Mouse (Mus musculus) hindbrain, embryonic 16.5 days (tissue): ENCODE measurements around the gene Klhdc7b. TPM values are rescaled to one million over a fixed set of nuclear protein-coding genes. Genes with fewer than 3 reads are reported as not detected.
A peak's percentile ranks its signal among the peaks of the same experiment; 100 is the strongest.

ENCODE experiments used
- ATAC-seq: fragments of 200-750 bp; cut with Nextera tagmentation; 2 replicates; pipeline ENCODE4 v1.8.0; 2017; ENCODE audit warnings: moderate TSS enrichment, moderate library complexity
- H3K27ac ChIP-seq: fragments of 300-500 bp; sonication (generic); 2 replicates; pipeline ENCODE4 v1.5.1; 2014; ENCODE audit warnings: low read depth, mild to moderate bottlenecking, control low read depth, low read length, moderate library complexity
- H3K27me3 ChIP-seq: fragments of 300-500 bp; sonication (generic); replicated peaks from 2 replicates; pipeline ENCODE4 v1.6.1; 2014; ENCODE audit warnings: low read length; ENCODE audit not compliant: control insufficient read depth, insufficient read depth
- H3K36me3 ChIP-seq: fragments of 300-500 bp; sonication (generic); 2 replicates; pipeline ENCODE4 v1.6.1; 2014; ENCODE audit warnings: mild to moderate bottlenecking, low read length, moderate library complexity, mixed read lengths; ENCODE audit not compliant: control insufficient read depth, insufficient read depth
- H3K4me1 ChIP-seq: fragments of 300-500 bp; sonication (generic); 2 replicates; pipeline ENCODE4 v1.6.1; 2014; ENCODE audit warnings: low read depth, low read length; ENCODE audit not compliant: control insufficient read depth, insufficient read depth
- H3K4me2 ChIP-seq: fragments of 300-500 bp; sonication (generic); 2 replicates; pipeline ENCODE4 v1.6.1; 2014; ENCODE audit warnings: mild to moderate bottlenecking, low read length, control low read depth, moderate library complexity
- H3K4me3 ChIP-seq: fragments of 300-500 bp; sonication (generic); 2 replicates; pipeline ENCODE4 v1.5.1; 2014; ENCODE audit warnings: mild to moderate bottlenecking, low read length, control low read depth, moderate library complexity
- H3K9ac ChIP-seq: fragments of 300-500 bp; sonication (generic); 2 replicates; pipeline ENCODE4 v1.6.1; 2014; ENCODE audit warnings: low read depth, mild to moderate bottlenecking, control low read depth, low read length, moderate library complexity
- H3K9me3 ChIP-seq: fragments of 300-500 bp; sonication (generic); 2 replicates; pipeline ENCODE4 v1.6.1; 2014; ENCODE audit warnings: mild to moderate bottlenecking, low read length, moderate library complexity; ENCODE audit not compliant: control insufficient read depth
- WGBS: fragments of 180-500 bp; shearing (Covaris S2); extraction: QIAGEN DNeasy Blood & Tissue Kit; methylation state at CpG from one replicate; pipeline ENCODE4 v1.1.7; 2014; 5-methylcytosine and 5-hydroxymethylcytosine counted together
- polyA plus RNA-seq: library from polyadenylated mRNA; unstranded; fragments of >200 nt; fragmentation: Nextera tagmentation; extraction: Ambion mirVana; gene quantifications from 2 replicates; pipeline ENCODE4 v1.2.1, GENCODE M21; 2015

Gene Klhdc7b
- polyA plus RNA-seq, 1 experiment from 2014 or later, result 0.08 TPM

DNA sequence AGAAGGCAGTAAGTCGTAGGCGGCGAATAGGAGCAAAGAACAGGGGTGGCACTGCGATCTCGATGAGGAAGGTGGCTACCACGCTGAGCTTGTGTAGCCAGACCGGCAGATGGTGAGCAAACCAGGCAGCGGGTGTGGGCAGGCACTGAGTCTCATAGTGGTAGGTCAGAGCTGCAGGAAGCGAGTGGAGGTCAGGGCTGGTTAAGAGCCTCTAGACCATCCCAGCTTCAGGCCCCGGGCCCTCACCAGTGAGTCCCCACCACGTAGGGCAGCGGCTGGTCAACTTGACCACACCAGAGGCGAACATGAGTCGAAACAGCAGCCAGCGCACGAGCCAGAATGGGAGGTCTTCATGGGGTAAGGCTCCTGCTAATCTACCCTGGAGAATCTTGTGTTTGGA, 30.9 kb upstream of the Klhdc7b start:
- Histone ChIP-seq H3K4me1 (peaks cover 30% of the 10 kb centered on the region), H3K36me3 (peaks cover 25% of the 10 kb centered on the region), H3K4me3 (no peak overlapping the region), H3K27ac (no peak overlapping the region), H3K9ac (no peak overlapping the region), H3K9me3 (no peaks in the 10 kb centered on the region), H3K4me2 (no peak overlapping the region; the same call in 1 of the 2 replicates), H3K27me3 (no peaks in the 10 kb centered on the region)
- no peak for ATAC-seq
- 94% methylated on average over 16 of the region's 16 CpGs for WGBS

DNA sequence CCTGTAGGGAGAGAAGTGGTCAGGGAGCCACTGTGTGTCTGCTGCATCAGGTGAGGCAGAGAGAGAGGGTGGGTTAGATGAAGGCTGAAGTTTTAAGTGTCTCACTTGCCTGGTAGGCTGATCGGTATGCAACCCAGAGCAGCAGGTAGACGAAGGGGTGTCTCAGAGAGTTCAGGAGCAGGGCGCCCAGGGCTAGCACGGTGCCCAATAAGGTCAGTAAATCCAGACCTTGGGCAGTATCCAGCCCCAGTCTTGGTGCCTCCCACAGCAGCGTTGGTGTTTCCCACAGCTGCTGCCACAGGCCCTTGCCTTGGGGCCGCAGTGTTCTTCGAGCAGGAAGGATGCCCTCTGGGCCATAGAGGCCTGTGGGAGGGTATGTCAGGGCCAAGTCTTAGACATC, 30.3 kb upstream of the Klhdc7b start:
- Histone ChIP-seq H3K9me3 (no peaks in the 10 kb centered on the region), H3K4me1 (peaks cover 30% of the 10 kb centered on the region), H3K27ac (no peak overlapping the region), H3K27me3 (no peaks in the 10 kb centered on the region), H3K4me3 (peak overlapping the region; percentile 56), H3K9ac (peak overlapping the region; percentile 77), H3K36me3 (peaks cover 25% of the 10 kb centered on the region), H3K4me2 (peak overlapping the region; percentile 71)
- WGBS, result 82% methylated on average over 7 of the region's 7 CpGs
- ATAC-seq, result no peak

DNA sequence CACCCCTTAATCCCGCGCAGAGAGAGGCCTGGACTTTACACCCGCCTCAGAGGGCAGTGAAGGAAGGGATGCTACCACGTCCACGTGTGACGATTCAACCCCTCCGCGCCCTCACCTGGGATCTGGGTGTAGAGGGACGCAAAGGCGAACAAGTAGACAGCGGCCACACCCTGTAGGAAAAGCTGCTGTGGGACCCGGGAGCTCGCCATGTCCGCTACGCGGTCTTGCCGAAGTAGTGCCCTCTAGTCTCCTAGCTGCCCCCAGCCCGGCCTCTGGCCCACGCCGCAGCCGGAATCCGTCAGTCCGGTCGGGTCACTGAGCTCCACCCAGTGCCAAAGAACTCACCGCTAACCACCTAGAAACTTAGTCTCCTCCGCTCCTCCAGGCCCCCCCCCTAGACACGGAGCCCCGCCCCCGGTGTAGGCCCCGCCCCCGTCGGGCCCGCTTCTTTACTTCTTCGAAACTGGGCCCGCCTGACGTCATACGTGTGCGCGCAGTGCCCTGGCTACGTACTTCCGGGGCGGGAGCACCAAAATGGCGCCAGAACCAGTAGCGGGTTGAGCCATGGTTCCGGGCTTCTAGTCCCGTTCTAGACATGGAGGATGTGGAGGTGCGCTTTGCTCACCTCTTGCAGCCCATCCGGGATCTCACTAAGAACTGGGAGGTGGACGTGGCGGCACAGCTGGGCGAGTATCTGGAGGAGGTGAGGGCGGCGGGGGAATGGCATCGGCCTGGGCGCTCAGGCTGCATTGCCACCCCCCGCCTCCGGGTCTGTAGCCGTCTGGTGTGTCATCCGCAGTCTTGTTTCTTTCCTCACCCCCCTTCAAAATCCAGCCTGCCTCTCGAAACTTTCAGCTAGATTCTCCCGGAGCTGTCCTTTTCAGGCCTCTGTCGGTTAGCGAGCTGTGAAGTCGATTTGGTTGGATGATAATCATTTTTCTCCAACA, 29.2 kb upstream of the Klhdc7b start, which contains the start of the genes Lmf2 and Ncaph2:
Lmf2 (minus strand) TSS at position 419 of the 947 bp plus-strand sequence.
Ncaph2 (plus strand) TSS at position 479 of the 947 bp plus-strand sequence.
- H3K9me3 ChIP-seq, result no peaks in the 10 kb centered on the region
- ATAC-seq, result peak; percentile 95
- H3K4me2 ChIP-seq, result peak within 1 kb of the TSS; percentile 89
- peak within 1 kb of the TSS; percentile 83 for H3K27ac ChIP-seq
- no peaks in the 10 kb centered on the region for H3K27me3 ChIP-seq
- under 1% methylated on average over 60 of the region's 64 CpGs for WGBS
- H3K4me3 ChIP-seq, result peak within 1 kb of the TSS; percentile 56
- peaks cover 30% of the 10 kb centered on the region for H3K4me1 ChIP-seq
- H3K36me3 ChIP-seq, result peaks cover 22% of the 10 kb centered on the region
- peak within 1 kb of the TSS; percentile 77 for H3K9ac ChIP-seq

DNA sequence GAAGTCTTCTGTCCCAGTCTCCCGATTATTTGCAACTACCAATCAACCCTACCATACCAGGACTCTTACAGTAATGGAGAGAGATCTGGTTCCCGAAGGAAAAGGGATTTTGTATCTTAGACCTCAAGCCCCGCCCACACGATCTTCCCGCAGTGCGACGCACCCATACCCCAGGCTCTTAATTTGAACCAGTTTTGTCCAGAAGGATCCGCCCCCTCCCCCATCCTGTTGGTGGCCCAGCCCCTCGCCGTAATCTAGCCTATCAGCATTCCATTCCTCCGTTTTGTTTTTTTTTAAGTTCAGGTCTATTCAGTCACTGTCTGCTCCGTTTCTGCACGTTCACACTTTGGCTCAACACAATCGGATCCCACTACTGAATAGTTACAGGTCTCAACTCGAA, 28.3 kb upstream of the Klhdc7b start:
- Histone ChIP-seq H3K4me2 (peak overlapping the region; percentile 89), H3K4me3 (peak overlapping the region; percentile 56), H3K27ac (peak overlapping the region; percentile 83), H3K36me3 (peaks cover 22% of the 10 kb centered on the region), H3K27me3 (no peaks in the 10 kb centered on the region), H3K9me3 (no peaks in the 10 kb centered on the region), H3K9ac (peak overlapping the region; percentile 77), H3K4me1 (peaks cover 30% of the 10 kb centered on the region)
- peak; percentile 37 for ATAC-seq
- under 1% methylated on average over 15 of the region's 15 CpGs for WGBS

DNA sequence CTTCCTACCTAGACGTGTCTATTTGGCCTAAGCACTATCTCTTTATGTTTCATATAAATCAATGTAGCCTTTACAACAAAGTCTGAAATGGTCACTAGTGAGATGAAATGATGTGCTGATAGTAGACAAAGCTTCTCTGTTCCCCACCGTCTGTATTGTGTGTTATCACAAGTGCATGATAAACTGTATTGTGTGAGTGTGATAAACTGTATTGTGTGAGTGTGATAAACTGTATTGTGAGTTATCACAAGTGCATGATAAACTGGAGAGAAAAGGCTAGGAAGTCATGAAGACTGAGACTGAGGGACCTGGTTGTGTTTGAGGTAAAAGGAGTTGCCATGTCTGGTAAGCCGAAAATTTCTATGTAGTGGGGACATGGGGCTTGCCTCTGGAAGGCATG, 25.9 kb upstream of the Klhdc7b start:
- ATAC-seq, result no peak
- WGBS, result 90% methylated on average over 3 of the region's 3 CpGs
- H3K4me3 ChIP-seq, result no peak overlapping the region
- H3K27ac ChIP-seq, result no peak overlapping the region
- H3K9me3 ChIP-seq, result no peaks in the 10 kb centered on the region
- no peak overlapping the region for H3K9ac ChIP-seq
- H3K4me1 ChIP-seq, result peaks cover 30% of the 10 kb centered on the region
- H3K36me3 ChIP-seq, result peaks cover 20% of the 10 kb centered on the region
- H3K27me3 ChIP-seq, result no peaks in the 10 kb centered on the region
- no peak overlapping the region for H3K4me2 ChIP-seq

DNA sequence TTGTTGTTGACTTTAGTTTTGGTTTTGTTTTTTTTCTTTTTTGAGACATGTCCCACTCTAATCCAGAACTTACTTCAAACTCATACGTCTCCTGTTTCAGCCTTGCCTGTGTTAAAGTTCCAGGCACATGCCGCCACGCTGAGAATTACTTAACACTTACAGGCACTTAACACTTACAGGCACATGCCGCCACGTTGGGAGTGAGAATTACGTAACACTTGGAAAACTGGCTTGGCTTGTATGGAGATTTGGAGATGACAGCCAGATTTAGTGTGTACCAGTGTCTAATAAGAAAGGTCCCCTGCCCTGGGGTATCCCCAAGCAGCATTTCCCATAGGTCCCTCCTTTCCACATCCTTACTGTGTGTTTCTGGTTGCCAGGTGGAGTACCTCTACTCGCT, 21.7 kb upstream of the Klhdc7b start:
- Histone ChIP-seq H3K9ac (no peak overlapping the region), H3K27ac (no peak overlapping the region), H3K27me3 (no peaks in the 10 kb centered on the region), H3K4me1 (peaks cover 7% of the 10 kb centered on the region), H3K36me3 (peaks cover 50% of the 10 kb centered on the region), H3K4me2 (no peak overlapping the region), H3K4me3 (no peak overlapping the region), H3K9me3 (no peaks in the 10 kb centered on the region)
- no peak for ATAC-seq
- WGBS, result 96% methylated on average over 7 of the region's 7 CpGs

DNA sequence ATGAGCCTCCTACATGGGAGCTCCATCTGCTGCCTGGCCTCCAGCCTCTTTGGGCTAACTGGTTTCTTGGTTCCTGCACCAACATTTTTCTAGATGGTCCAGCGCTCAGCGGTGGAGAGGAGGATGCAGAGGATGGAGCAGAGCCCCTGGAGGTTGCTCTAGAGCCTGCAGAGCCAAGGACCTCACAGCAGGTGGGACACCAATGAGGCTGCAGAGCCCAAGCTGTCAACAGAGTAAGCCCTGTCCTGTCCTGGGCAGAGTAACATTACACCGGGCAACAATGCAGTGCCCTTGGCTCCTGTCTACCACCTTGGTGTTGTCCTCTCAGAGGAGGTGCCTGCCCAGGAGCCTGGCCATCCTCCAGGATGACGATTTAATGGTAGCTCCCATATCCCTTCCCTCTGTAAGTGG, 19.6 kb upstream of the Klhdc7b start:
- WGBS, result 93% methylated on average over 4 of the region's 4 CpGs
- Histone ChIP-seq H3K36me3 (peaks cover 64% of the 10 kb centered on the region), H3K4me2 (no peak overlapping the region), H3K27ac (no peak overlapping the region), H3K4me1 (no peaks in the 10 kb centered on the region), H3K27me3 (no peaks in the 10 kb centered on the region), H3K9ac (no peak overlapping the region), H3K4me3 (no peak overlapping the region), H3K9me3 (no peaks in the 10 kb centered on the region)
- ATAC-seq, result no peak

DNA sequence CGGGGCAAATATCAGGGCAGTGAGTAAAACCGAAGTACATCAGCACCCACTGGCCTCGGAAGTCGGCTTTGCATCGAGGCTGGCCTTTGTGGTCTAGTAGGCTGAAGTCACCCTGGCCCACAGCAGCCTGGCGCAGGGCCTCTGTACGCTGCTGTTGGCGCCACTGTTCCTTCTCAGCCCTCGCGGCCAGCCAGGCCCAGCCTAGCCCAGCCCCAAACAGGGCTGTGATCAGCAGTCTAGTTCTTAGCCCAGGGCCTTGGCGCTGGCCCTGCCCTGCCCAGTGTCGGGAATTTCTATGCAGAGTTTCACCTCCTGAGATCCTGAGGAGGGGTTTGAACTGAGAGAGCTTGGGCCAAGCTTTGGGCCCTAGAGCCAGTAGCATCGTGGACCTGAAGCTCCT, 12.6 kb upstream of the Klhdc7b start:
- Histone ChIP-seq H3K9ac (no peak overlapping the region), H3K36me3 (peaks cover 39% of the 10 kb centered on the region), H3K4me1 (peaks cover 15% of the 10 kb centered on the region), H3K4me2 (no peak overlapping the region), H3K27ac (no peak overlapping the region), H3K9me3 (no peaks in the 10 kb centered on the region), H3K4me3 (no peak overlapping the region), H3K27me3 (peaks cover 9% of the 10 kb centered on the region)
- no peak for ATAC-seq
- 88% methylated on average over 13 of the region's 13 CpGs for WGBS

DNA sequence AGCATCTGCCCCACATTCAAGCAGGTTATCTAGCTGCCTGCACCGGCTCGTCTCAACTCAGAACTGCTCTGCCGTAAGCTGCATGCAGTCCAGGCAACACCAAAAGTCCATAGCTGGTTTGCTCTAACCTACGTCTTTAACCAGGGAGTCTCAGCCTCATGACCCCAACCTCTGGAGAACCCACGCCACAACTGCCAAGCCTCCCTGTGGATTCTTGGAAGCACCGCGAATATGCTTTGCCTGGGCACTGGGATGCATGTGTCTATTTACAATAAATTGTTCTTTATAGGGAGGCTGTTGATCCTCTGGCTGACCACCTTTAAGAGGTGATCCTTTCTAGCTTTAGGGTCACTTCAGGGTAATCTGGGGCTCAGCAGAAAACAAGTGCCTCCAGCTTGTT, 12.2 kb upstream of the Klhdc7b start:
- WGBS, result 85% methylated on average over 7 of the region's 7 CpGs
- H3K9ac ChIP-seq, result peak overlapping the region; percentile 88; the same call in 1 of the 2 replicates
- H3K27ac ChIP-seq, result no peak overlapping the region
- peaks cover 12% of the 10 kb centered on the region for H3K27me3 ChIP-seq
- peaks cover 15% of the 10 kb centered on the region for H3K4me1 ChIP-seq
- no peak for ATAC-seq
- H3K9me3 ChIP-seq, result no peaks in the 10 kb centered on the region
- H3K36me3 ChIP-seq, result peaks cover 36% of the 10 kb centered on the region
- peak overlapping the region; percentile 80 for H3K4me3 ChIP-seq
- peak overlapping the region; percentile 82 for H3K4me2 ChIP-seq
